In genomic region chr13:92967025-92967610, GRCm38 (mm10) we compare ENCODE assay signal across 17 mouse cellular contexts.
DNase-seq lines count a peak whose midpoint lies in the region; ATAC-seq and TF ChIP-seq lines count a peak whose summit lies in the region.
"Had no signal": no experiment of that assay in that cellular context is flagged by ENCODE, and none has a peak within 500 bp of the region (broad histone marks: within the 10 kb centered on the region; RNA-seq: fewer than 3 reads in every experiment).

No protein-coding gene starts in this region.

- no peaks in the 10 kb centered on the region for H3K4me1 ChIP-seq in embryonic facial prominence, embryonic 14.5 days (ENCODE audit: control insufficient read depth, insufficient read depth, low read length)
- H3K4me1 ChIP-seq in embryonic facial prominence, embryonic 10.5 days: no peaks in the 10 kb centered on the region
- peaks cover 6% of the 10 kb centered on the region; the same call in 1 of the 2 replicates for H3K4me1 ChIP-seq in limb, embryonic 13.5 days
- H3K4me1 ChIP-seq in limb, embryonic 10.5 days: no peaks in the 10 kb centered on the region
- H3K4me1 ChIP-seq: forebrain, embryonic 10.5 days; heart, embryonic 13.5 days; hindbrain, embryonic 13.5 days had no signal

- H3K9me3 ChIP-seq in embryonic facial prominence, embryonic 14.5 days (ENCODE audit: control insufficient read depth, low read length): no peaks in the 10 kb centered on the region
- H3K9me3 ChIP-seq in embryonic facial prominence, embryonic 10.5 days: no peaks in the 10 kb centered on the region
- no peaks in the 10 kb centered on the region for H3K9me3 ChIP-seq in limb, embryonic 13.5 days
- no peaks in the 10 kb centered on the region for H3K9me3 ChIP-seq in limb, embryonic 10.5 days (replicated peaks)
- H3K9me3 ChIP-seq: forebrain, embryonic 10.5 days; heart, embryonic 13.5 days; hindbrain, embryonic 13.5 days had no signal

- peak; percentile 18; the same call in 1 of the 2 replicates for ATAC-seq in embryonic facial prominence, embryonic 14.5 days (ENCODE audit: low read depth)
- 0 out of 2 replicates have a peak, but pooled peaks have one; percentile 64 for ATAC-seq in limb, embryonic 13.5 days (ENCODE audit: low FRiP score, low read depth)

- 32% methylated on average over 1 of the region's 1 CpGs for WGBS in embryonic facial prominence, embryonic 14.5 days
- WGBS in embryonic facial prominence, embryonic 10.5 days: 62% methylated on average over 1 of the region's 1 CpGs
- WGBS in limb, embryonic 13.5 days: 38% methylated on average over 1 of the region's 1 CpGs
- WGBS in limb, embryonic 10.5 days: 76% methylated on average over 1 of the region's 1 CpGs

- no peaks in the 10 kb centered on the region for H3K27me3 ChIP-seq in embryonic facial prominence, embryonic 14.5 days (replicated peaks; ENCODE audit: control insufficient read depth, insufficient read depth, low read length)
- no peaks in the 10 kb centered on the region for H3K27me3 ChIP-seq in embryonic facial prominence, embryonic 10.5 days (replicated peaks; ENCODE audit: low read depth, poor library complexity, severe bottlenecking)
- no peaks in the 10 kb centered on the region for H3K27me3 ChIP-seq in limb, embryonic 13.5 days
- H3K27me3 ChIP-seq in limb, embryonic 10.5 days (ENCODE audit: low read depth, poor library complexity, severe bottlenecking): no peaks in the 10 kb centered on the region
- H3K27me3 ChIP-seq: heart, embryonic 13.5 days; hindbrain, embryonic 13.5 days had no signal

- DNase-seq in embryonic facial prominence, embryonic 14.5 days (ENCODE audit: low spot score): peak; percentile 55
- DNase-seq in embryonic facial prominence, embryonic 10.5 days (ENCODE audit: low spot score): no peak
- DNase-seq in limb, embryonic 10.5 days (ENCODE audit: low spot score): no peak
- DNase-seq in gastrocnemius, adult 2 months: peak; percentile 86
- DNase-seq in skeletal muscle tissue, adult 2 months (ENCODE audit: low read depth, low spot score): peak; percentile 72
- DNase-seq in urinary bladder, adult 18-20 months (ENCODE audit: low spot score in 2 of 2): no peak
- DNase-seq: adrenal gland, adult 8-10 months; kidney, adult 11 months; kidney, postnatal 36 days; layer of hippocampus, postnatal 36 days; lung, postnatal 36 days; thymus, postnatal 4 days had no signal

- no peak overlapping the region for H3K9ac ChIP-seq in embryonic facial prominence, embryonic 14.5 days (ENCODE audit: low read depth, low read length)
- H3K9ac ChIP-seq in limb, embryonic 13.5 days: no peak overlapping the region
- H3K9ac ChIP-seq: heart, embryonic 13.5 days; hindbrain, embryonic 13.5 days had no signal

- H3K36me3 ChIP-seq in embryonic facial prominence, embryonic 14.5 days (ENCODE audit: control insufficient read depth, insufficient read depth, low read length): no peaks in the 10 kb centered on the region
- H3K36me3 ChIP-seq in embryonic facial prominence, embryonic 10.5 days (replicated peaks): no peaks in the 10 kb centered on the region
- H3K36me3 ChIP-seq in limb, embryonic 13.5 days: no peaks in the 10 kb centered on the region
- H3K36me3 ChIP-seq in limb, embryonic 10.5 days: no peaks in the 10 kb centered on the region
- H3K36me3 ChIP-seq: forebrain, embryonic 10.5 days; heart, embryonic 13.5 days; hindbrain, embryonic 13.5 days had no signal

- H3K27ac ChIP-seq in embryonic facial prominence, embryonic 14.5 days (replicated peaks; ENCODE audit: low read depth, low read length): no peak overlapping the region
- H3K27ac ChIP-seq in embryonic facial prominence, embryonic 10.5 days (replicated peaks): no peak overlapping the region
- no peak overlapping the region for H3K27ac ChIP-seq in limb, embryonic 13.5 days
- no peak overlapping the region for H3K27ac ChIP-seq in limb, embryonic 10.5 days
- H3K27ac ChIP-seq in gastrocnemius, adult 2 months: peak overlapping the region; percentile 57
- H3K27ac ChIP-seq: forebrain, embryonic 10.5 days; heart, embryonic 13.5 days; hindbrain, embryonic 13.5 days had no signal

- no peak overlapping the region for H3K4me2 ChIP-seq in embryonic facial prominence, embryonic 14.5 days (ENCODE audit: low read depth, low read length)
- no peak overlapping the region for H3K4me2 ChIP-seq in limb, embryonic 13.5 days (replicated peaks)
- H3K4me2 ChIP-seq: heart, embryonic 13.5 days; hindbrain, embryonic 13.5 days; midbrain, embryonic 11.5 days had no signal

- intact Hi-C loops in gastrocnemius, adult 2 months (cut with DNase I): loop anchor here (10.0 kb wide), 1 partner anchor 82 kb away; no protein-coding TSS in a partner anchor

- no peak for TF ChIP-seq CTCF in gastrocnemius, adult 2 months (IDR thresholded peaks at IDR 0.05)

- no peak overlapping the region for H3K4me3 ChIP-seq in embryonic facial prominence, embryonic 14.5 days (ENCODE audit: low read depth, low read length)
- H3K4me3 ChIP-seq in embryonic facial prominence, embryonic 10.5 days: no peak overlapping the region
- H3K4me3 ChIP-seq in limb, embryonic 13.5 days: no peak overlapping the region
- no peak overlapping the region for H3K4me3 ChIP-seq in limb, embryonic 10.5 days
- H3K4me3 ChIP-seq in gastrocnemius, adult 2 months: no peak overlapping the region
- H3K4me3 ChIP-seq: forebrain, embryonic 10.5 days; heart, embryonic 13.5 days; hindbrain, embryonic 13.5 days had no signal

Comparison
In these comparisons a context has a peak if more than half of its experiments do, and no peak if none do; other contexts are left out.
1. DNase-seq: peak in embryonic facial prominence, embryonic 14.5 days (single experiment), gastrocnemius, adult 2 months (single experiment) and skeletal muscle tissue, adult 2 months (single experiment); none in embryonic facial prominence, embryonic 10.5 days (single experiment), limb, embryonic 10.5 days (single experiment) and urinary bladder, adult 18-20 months (0 of 2).